Mouse (Mus musculus) cerebellum, adult 18-20 months (tissue): ENCODE results near the gene Mpnd.

Experiments used
- DNase-seq, 2 experiments: peaks; one replicate each; pipeline ENCODE4 v3.0.0; 2021

Gene Mpnd

GRCm38 (mm10) chr17:56020400-56021084, 15.0 kb downstream of the Mpnd start:
- DNase-seq, result peak in 1 of 2 experiments; percentile 29

- DNase-seq, result peak in 1 of 2 experiments; percentile 37
These were observed 15.8 kb downstream of the Mpnd start for GRCm38 (mm10) chr17:56021161-56021910.

GRCm38 (mm10) chr17:56022131-56022988, 16.8 kb downstream of the Mpnd start:
- peak; percentile 74 to 76 for DNase-seq

GRCm38 (mm10) chr17:56022989-56023290, 17.4 kb downstream of the Mpnd start:
- no peak for DNase-seq

- DNase-seq, result peak in 1 of 2 experiments; percentile 28
These were observed 17.9 kb downstream of the Mpnd start for GRCm38 (mm10) chr17:56023386-56023785.

GRCm38 (mm10) chr17:56024476-56024875, 19.0 kb downstream of the Mpnd start:
- DNase-seq, result no peak

GRCm38 (mm10) chr17:56024931-56025330, 19.4 kb downstream of the Mpnd start:
- peak in 1 of 2 experiments; percentile 30 for DNase-seq

- peak in 1 of 2 experiments; percentile 9 for DNase-seq
These were observed 20.8 kb downstream of the Mpnd start for GRCm38 (mm10) chr17:56026303-56026702.

GRCm38 (mm10) chr17:56026881-56027280, 21.4 kb downstream of the Mpnd start:
- DNase-seq, result peak in 1 of 2 experiments; percentile 31

- DNase-seq, result peak; percentile 63 to 69
These were observed 22.4 kb downstream of the Mpnd start for GRCm38 (mm10) chr17:56027801-56028441.

GRCm38 (mm10) chr17:56030238-56030870, 24.8 kb downstream of the Mpnd start:
- peak; percentile 53 to 60 for DNase-seq

GRCm38 (mm10) chr17:56030919-56031318, 25.4 kb downstream of the Mpnd start:
- DNase-seq, result peak; percentile 34 to 36

GRCm38 (mm10) chr17:56031431-56031830, 25.9 kb downstream of the Mpnd start:
- peak in 1 of 2 experiments; percentile 21 for DNase-seq

- peak; percentile 16 to 21 for DNase-seq
These were observed 26.7 kb downstream of the Mpnd start for GRCm38 (mm10) chr17:56032127-56032733.

- DNase-seq, result peak in 1 of 2 experiments; percentile 7
These were observed 27.3 kb downstream of the Mpnd start for GRCm38 (mm10) chr17:56032831-56033230.

- DNase-seq, result peak in 1 of 2 experiments; percentile 15
These were observed 28.7 kb downstream of the Mpnd start for GRCm38 (mm10) chr17:56034040-56034725.

GRCm38 (mm10) chr17:56034726-56035100, 29.2 kb downstream of the Mpnd start:
- peak in 1 of 2 experiments; percentile 17 for DNase-seq

- DNase-seq, result no peak
These were observed 29.7 kb downstream of the Mpnd start for GRCm38 (mm10) chr17:56035216-56035615.

GRCm38 (mm10) chr17:56036176-56036900, 30.8 kb downstream of the Mpnd start, which contains the start of gene Sh3gl1:
TSS of gene Sh3gl1 (minus strand) at chr17:56036635.
- peak; percentile 98 to 100 for DNase-seq

GRCm38 (mm10) chr17:56036901-56037287, 31.4 kb downstream of the Mpnd start:
- no peak for DNase-seq
